Mouse (Mus musculus) urinary bladder, postnatal 4 days (tissue): ENCODE measurements at regions not wholly inside any gene's neighbourhood (a gene's known extent, or its start where the extent isn't known, plus 50 kb on each side); places are given as distances from the start of the nearest gene placed in this dataset.

Source experiments
- DNase-seq, 2 experiments: peaks; one replicate each; pipeline ENCODE4 v3.0.0; 2021 to 2022; ENCODE audit warnings: low spot score in 2 of 2

GRCm38 (mm10) chr13:90584766-90585165 is 320.4 kb downstream of the Atp6ap1l start:
- no peak for DNase-seq

DNA sequence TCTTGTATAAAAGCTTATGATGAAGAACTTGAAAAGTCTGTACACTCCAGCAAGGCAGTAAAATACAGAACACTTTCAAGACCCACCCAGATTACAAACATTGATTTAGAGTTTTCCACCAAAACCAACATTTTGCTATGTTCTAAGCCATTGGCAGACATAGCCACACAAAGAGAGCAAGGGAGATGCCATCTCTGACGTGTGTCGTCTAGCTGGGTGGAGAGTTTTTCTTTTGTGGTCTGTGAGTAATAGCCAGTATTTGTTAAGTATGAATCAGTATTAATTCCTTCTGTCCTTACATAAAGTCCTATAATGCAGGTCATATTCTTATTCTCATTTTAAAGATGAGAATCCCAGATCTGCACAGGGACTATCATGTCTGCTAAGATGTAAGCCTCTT is 329.8 kb downstream of the Atp6ap1l start:
- no peak for DNase-seq

DNA sequence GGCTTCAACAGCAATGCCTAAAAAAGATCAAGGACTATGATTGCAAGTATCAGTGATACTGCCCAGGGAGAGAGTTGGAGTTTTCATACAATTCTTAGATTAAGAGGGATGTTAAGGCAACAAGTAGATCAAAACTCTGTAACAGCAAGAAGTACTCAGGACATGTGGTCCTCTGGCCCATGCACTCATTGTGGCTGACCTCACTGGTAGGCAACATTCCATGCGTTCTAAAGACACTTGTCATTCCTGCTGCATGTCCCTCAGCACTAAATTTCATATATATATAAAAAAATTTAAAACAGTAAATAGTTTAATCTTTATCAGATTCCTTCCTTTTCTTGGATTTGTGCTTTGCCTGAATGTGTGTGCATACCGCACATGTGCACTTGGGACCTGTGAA is 332.6 kb downstream of the Atp6ap1l start:
- no peak for DNase-seq

DNA sequence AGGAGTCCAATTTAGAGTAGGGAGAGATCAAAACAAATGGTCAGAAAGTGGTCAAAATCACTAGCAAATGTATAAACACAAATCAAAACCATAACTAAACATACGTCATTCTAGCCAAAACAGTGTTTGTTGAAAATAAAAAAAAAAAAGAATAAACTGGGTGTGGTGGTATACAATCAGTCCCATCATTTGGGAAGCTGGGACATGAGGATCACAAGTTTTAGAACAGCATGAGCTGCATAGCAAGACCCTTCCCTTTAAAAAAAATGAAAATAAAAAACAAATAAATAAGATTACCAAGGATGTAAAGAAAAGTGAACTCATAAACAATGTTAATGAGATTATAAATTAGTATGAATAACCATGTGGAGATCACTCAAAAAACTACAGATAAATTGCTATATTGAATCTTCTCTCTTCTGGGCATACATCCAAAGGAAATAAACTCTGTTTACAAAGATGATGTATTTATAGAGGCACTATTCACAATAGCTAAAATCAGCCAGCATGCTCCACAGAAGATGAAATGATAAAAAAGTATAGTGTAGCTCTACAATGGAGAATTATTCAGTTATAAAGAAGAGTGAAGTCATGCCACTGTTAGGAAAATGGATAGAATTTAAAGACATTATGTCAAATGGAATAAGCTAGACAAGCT is 341.8 kb downstream of the Atp6ap1l start:
- no peak for DNase-seq

DNA sequence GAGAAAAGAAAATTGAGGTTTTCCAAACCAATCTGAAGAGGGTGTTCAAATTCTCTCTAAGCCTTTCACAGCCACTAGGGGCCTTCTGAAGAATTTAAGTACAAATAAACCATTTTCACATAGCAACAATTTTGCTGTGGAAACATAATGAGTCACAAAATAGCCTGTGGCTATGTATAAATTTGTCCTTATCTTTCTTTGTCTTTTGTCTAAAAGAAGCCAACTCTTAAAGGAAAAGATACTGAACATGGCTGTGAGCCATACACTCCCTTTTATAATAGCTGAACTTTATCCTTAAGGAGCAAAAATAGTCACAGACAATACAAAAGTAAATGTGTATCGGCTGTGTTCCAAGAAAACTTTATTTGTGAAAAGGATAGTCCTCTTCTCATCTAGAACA is 345.1 kb downstream of the Atp6ap1l start:
- no peak for DNase-seq

- DNase-seq = no peak
These were observed 345.7 kb downstream of the Atp6ap1l start for GRCm38 (mm10) chr13:90559481-90559880.

DNA sequence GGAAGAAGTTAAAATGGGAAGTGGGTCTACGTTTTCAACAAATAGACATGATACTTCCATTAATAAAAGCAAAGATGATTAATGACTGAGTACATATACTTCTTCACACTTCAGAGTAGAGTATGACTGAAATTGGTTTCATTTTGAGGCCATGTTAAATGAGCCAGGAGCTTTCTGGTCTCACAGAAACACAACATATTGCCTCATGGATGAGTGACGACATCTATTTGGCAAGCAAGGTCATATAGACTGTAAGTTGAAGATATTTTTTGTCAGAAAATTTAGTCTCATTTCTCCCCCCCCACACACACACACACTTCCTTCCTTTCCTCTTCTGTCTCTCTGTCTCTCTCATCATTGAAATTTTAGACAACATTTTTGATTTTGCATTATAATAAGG is 354.0 kb downstream of the Atp6ap1l start:
- DNase-seq = no peak

DNA sequence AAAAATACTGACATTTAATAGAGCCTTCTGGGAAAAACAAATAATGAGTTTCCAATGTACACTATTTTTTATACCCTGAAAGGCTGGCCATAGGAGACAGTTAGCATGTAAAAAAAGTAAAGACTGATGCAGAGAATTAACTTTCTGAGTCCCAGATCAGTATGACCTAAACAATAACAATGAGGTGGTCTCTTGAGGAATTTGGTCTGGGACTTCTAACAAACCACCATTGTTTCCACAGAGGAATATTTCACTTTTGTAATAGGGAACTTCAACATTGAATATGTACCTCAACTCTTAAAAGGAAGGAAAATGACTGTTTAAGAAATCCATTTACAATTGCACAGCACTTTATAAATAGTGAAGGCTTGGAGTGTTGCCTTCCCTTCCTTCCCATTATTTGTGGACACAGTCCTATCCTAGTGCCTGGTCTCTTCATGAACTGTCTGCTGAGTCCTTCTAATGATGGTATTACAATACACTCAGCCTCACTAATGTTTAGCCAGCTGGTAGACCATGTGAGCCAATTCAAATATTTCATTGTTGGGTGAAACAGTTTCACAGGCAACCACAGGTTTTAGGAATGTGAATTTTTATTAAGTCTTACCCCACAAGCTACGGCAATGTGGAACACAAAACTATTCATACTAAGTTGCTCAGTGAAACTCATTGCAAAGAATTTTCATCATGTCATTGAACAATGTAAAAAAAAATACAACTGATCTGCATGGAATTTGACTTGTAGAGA is 358.7 kb downstream of the Atp6ap1l start:
- DNase-seq = no peak

- no peak for DNase-seq
These were observed 359.3 kb downstream of the Atp6ap1l start for GRCm38 (mm10) chr13:90545816-90546215.

DNA sequence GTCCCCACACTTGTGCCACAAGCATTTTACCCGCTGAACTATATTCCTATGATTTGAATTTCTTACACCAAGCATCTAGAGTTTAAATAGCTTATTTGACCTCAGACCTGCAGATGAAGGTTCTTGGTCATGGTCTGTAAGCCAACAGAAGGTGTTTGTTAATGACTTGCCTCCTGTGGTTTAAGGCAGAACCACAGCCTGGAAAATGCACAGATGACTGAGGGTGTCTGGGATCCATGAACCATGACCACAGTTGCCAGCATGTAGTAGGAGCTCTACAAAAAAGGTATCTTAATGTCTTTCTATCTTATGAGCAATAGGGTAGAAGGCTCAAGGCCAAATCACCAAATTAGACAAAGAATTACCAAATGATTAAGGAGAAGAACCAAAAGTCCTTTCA is 367.6 kb downstream of the Atp6ap1l start:
- no peak for DNase-seq

DNA sequence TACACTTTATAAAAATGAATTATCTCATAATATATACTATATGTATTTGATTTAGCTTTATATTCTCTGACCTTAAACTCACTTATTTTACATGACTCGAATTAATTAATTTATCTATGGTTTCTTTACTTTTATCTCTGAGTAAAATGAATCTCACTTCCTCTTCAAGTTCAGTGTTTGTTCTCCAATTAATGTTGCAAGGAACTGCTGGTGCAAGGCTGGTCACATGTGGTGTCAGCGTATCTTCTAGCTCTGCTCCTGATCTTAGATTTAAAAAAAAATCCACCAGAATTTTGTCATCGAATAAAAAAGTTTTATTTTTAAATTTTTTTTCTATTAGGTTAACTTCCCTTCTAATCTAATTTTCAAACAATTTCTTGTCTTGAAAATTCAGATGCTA is 378.2 kb downstream of the Atp6ap1l start:
- DNase-seq = no peak

DNA sequence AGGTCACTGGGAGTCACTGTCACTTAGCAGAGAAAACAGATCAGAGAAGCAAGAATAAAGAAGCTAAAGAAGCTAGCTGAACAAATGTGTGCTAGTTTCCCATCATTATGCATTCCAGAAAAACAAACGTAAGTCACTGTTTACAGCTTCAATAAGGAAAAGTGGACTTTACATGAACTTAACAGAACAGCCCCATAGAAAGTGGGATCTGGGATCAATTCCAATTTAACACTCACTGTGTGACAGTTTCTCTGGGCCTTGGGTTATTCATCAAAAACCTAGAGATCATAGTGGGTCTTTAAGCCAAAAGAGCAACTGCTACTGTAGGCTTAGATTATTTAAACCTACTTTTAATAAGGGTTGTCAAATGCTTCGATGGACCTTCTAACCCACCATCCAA is 379.4 kb downstream of the Atp6ap1l start:
- DNase-seq = no peak

DNA sequence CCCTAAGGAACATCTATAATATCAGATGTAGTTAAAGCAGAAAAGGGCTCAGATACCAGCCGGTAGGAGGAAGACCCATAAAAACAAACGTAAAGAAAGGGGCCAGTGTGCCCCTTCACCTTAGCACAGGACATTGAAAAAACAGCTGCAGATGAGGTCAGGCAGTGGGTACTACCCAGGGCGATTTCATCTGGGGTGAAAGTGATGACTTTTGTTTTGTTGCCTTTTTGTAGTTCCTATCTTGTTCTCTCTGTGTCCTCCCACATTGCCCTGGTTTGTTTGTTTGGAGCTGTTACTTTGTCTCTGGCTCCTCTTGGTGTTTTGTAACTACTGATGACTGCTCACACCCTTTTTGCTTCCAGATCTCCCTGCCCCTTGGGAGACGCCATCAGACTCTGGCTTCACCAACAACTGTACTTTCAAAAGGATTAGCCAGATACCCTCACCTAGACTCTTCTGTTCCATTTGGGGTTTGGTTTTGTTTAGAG is 383.4 kb downstream of the Atp6ap1l start:
- DNase-seq = no peak

- DNase-seq = no peak
These were observed 384.0 kb downstream of the Atp6ap1l start for GRCm38 (mm10) chr13:90520992-90521757.

GRCm38 (mm10) chr13:90515773-90516503 is 389.2 kb downstream of the Atp6ap1l start:
- peak; percentile 76 to 84 for DNase-seq

GRCm38 (mm10) chr13:90513867-90514266 is 391.3 kb downstream of the Atp6ap1l start:
- DNase-seq = no peak

DNA sequence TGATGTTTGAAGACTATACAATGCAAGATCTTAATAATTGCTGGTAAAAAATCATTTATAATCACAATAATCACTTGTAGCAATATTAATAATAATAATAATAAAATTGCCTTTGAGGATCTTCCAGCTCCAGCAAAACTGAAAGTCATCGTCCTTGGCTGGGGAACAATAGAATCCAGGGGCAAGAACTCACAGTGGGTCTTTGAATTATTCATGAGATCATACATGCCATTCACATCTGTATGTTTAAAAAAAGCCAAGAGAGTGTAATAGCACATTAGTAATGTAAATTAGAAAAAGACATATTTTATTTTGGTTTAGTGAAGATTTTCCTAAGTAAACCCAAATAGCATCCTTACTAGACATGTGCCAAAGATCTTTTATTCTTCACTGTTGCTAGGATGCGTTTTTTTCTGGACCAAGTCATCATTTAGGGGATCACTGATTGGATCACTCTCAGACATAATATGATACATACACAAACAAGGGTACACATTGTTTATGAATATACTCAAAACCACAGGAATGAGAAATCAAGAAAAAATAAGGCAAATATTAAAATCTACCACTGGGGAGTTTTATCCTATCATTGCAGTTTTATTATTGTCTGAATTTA is 392.3 kb downstream of the Atp6ap1l start:
- DNase-seq = no peak

GRCm38 (mm10) chr13:90510479-90510878 is 394.7 kb downstream of the Atp6ap1l start:
- DNase-seq = no peak

DNA sequence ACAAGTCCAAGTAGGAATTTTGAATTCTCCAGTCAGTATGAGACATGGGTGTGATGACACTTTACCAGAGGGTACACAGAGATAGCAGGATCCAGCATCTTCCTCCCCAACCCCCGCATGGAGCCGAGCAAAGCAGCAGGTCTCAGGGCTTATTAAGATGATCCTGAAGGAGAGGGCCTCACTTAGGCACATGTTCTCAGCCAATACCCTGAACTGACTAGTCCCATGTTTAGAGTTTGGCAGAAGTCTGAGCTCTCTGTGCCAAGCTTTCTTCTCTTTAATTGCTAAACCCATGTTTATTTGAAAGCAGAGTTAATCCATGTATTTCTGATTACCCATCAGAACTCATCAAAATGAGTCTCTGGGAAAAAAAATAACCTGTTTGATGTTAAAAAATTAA is 402.0 kb downstream of the Atp6ap1l start:
- no peak for DNase-seq

DNA sequence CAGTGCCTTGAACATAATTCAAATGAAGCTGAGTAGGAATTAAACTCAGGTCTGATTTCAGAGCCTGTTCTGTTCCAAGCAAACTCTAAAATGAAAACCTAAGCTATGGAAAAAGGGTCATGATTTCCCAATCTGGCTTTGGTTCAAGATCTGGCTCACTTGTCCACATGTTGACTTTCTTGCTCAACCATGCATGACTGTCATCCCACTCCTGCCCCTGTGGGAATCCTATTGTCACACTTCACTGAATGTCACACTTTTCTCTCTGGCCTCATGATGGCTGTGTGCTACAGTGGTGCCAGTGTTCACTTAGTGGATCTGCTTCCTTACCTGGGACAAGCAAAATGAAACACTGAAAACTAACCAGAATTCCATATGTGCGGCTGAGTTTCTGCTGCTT is 403.0 kb downstream of the Atp6ap1l start:
- no peak for DNase-seq

GRCm38 (mm10) chr13:90498978-90499377 is 406.2 kb downstream of the Atp6ap1l start:
- DNase-seq = no peak
